ENCODE assay signal across 8 mouse cellular contexts in the genomic region with DNA sequence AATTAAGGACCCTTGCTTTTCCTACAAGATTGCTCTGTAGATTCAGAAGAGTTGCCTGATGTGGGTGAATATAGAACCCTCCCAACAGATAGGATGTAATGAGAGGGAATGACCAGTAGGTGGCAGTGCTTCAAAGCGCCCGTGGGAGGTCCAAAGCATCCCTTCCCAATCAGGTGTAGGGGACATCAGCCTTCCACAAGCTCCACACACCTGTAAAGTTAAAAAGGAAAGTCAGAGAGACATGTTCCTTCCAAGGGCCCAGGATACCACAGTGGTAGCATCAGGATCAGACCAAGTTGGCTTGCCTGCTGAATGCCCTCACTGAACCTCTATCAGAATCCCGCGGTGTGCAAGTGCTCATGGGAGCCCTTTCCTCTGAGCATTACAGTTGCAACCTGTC.
DNase-seq lines count a peak whose midpoint lies in the region; ATAC-seq and TF ChIP-seq lines count a peak whose summit lies in the region.
"Had no signal": no experiment of that assay in that cellular context is flagged by ENCODE, and none has a peak within 500 bp of the region (broad histone marks: within the 10 kb centered on the region; RNA-seq: fewer than 3 reads in every experiment).

No protein-coding gene starts in this region.

- POLR2A ChIA-PET in Patski (lab: Charles Lee), result interaction anchor here (0.6 kb wide), 1 partner anchor 55 kb away, joined by 5 read pairs; no protein-coding TSS in a partner anchor

- CTCF ChIA-PET in Patski (lab: Charles Lee), result interaction anchor here (0.8 to 3.0 kb wide), 6 partner anchors 21 to 233 kb away, joined by 3 to 13 read pairs (median 5); no protein-coding TSS in a partner anchor

- DNase-seq in layer of hippocampus, adult 2 months (ENCODE audit: low spot score in 2 of 2), result peak; percentile 11 to 56
- DNase-seq in layer of hippocampus, adult 8-10 months (ENCODE audit: low spot score in 2 of 2), result no peak
- DNase-seq in Patski (ENCODE audit: low read depth, low spot score), result no peak
- DNase-seq in cerebellum, postnatal 25 days, result peak; percentile 27 to 59
- DNase-seq in induced T-regulatory cell, adult 2 months (ENCODE audit: low read depth), result peak; percentile 57
- DNase-seq in thymus, postnatal 0 days (ENCODE audit: low spot score), result peak; percentile 38

- no peak overlapping the region for H3K4me3 ChIP-seq in layer of hippocampus, adult 2 months
- H3K4me3 ChIP-seq: midbrain, embryonic 12.5 days had no signal

- H3K27me3 ChIP-seq in Patski, result no peaks in the 10 kb centered on the region

- ATAC-seq in Patski, result no peak
- peak; percentile 58 for ATAC-seq in megakaryocyte progenitor cell, adult 5-6 weeks (replicated peaks; ENCODE audit: poor library complexity)

- in situ Hi-C loops in Patski (cut with MboI; ENCODE audit: low pct_unique_long_range_greater_than_20kb), result loop anchor here (5.0 kb wide), 1 partner anchor 218 kb away; no protein-coding TSS in a partner anchor

- TF ChIP-seq CTCF in layer of hippocampus, adult 2 months (conservative IDR thresholded peaks at IDR 0.05), result peak; percentile 87
- TF ChIP-seq CTCF in Patski (IDR thresholded peaks at IDR 0.05), result peak; percentile 80

- H3K27ac ChIP-seq in layer of hippocampus, adult 2 months, result no peak overlapping the region
- H3K27ac ChIP-seq: midbrain, embryonic 12.5 days had no signal

Comparison
In these comparisons a context has a peak if more than half of its experiments do, and no peak if none do; other contexts are left out.
1. DNase-seq: peak in layer of hippocampus, adult 2 months (2 of 2), cerebellum, postnatal 25 days (2 of 2), induced T-regulatory cell, adult 2 months (single experiment) and thymus, postnatal 0 days (single experiment); none in layer of hippocampus, adult 8-10 months (0 of 2) and Patski (single experiment).